Mouse (Mus musculus): ENCODE results near the gene Runx1.

DNA sequence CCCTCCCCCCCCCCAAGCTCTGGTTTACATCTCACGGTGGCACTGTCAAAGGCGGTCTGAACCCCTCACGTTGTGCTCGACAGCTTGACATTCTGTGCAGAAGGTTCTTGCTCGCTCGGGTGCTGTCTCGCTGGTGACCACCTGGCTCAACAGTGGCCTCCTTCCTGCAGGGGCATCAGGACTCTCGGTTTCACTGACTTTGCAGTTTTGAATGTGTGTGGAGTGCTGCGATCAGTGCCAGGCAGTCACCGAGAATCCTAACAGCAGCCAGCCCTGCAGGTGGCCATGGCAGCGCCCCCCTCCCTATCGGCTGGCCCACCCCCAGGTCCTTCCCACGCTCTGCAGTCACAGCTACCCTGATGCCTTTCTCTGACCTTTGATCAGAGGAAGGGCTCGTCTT lies 4.5 kb upstream of the Runx1 start:
- TF ChIP-seq GATA1 (IDR thresholded peaks at IDR 0.05; ENCODE audit: borderline replicate concordance, low read length) (no peak), FLI1 (IDR thresholded peaks at IDR 0.05; ENCODE audit: low read length) (no peak)

Data from megakaryocyte, embryonic 14.5 days (primary cell).